8 mouse cellular contexts compared by ENCODE assay signal in genomic region chr1:43163084-43163466, GRCm38 (mm10). TPM values are rescaled to one million over a fixed set of nuclear protein-coding genes. Genes with fewer than 3 reads are reported as not detected.
A peak's percentile ranks its signal among the peaks of the same experiment; 100 is the strongest.
DNase-seq lines count a peak whose midpoint lies in the region; ATAC-seq and TF ChIP-seq lines count a peak whose summit lies in the region.

No protein-coding gene starts in this region.

- WGBS in kidney, embryonic 16.5 days: 0% methylated on average over 5 of the region's 6 CpGs
- WGBS in hindbrain, embryonic 11.5 days: 1% methylated on average over 6 of the region's 6 CpGs
- WGBS in midbrain, embryonic 11.5 days: 0% methylated on average over 6 of the region's 6 CpGs

- H3K4me1 ChIP-seq in kidney, embryonic 16.5 days (ENCODE audit: insufficient read depth, low read length): peaks cover 36% of the 10 kb centered on the region
- H3K4me1 ChIP-seq in cortical plate, adult 2 months (ENCODE audit: control insufficient read depth, insufficient read depth, low read length): peaks cover 6% of the 10 kb centered on the region
- no peaks in the 10 kb centered on the region for H3K4me1 ChIP-seq in hindbrain, embryonic 11.5 days (replicated peaks; ENCODE audit: control insufficient read depth, insufficient read depth, low read length)
- H3K4me1 ChIP-seq in midbrain, embryonic 11.5 days (ENCODE audit: control insufficient read depth, insufficient read depth, low read length): peaks cover 4% of the 10 kb centered on the region

- DNase-seq in kidney, postnatal 36 days: no peak
- no peak for DNase-seq in hindbrain, embryonic 11.5 days (ENCODE audit: low spot score)
- DNase-seq in midbrain, embryonic 11.5 days (ENCODE audit: low spot score, missing footprints): no peak
- no peak for DNase-seq in thymus, postnatal 4 days
- DNase-seq in layer of hippocampus, postnatal 14 days (ENCODE audit: low spot score in 2 of 2): no peak
- DNase-seq in right cerebral cortex, postnatal 36 days (ENCODE audit: low spot score in 2 of 2): no peak

- peak overlapping the region; percentile 94 for H3K9ac ChIP-seq in kidney, embryonic 16.5 days (replicated peaks; ENCODE audit: low read length)
- peak overlapping the region; percentile 77 for H3K9ac ChIP-seq in hindbrain, embryonic 11.5 days (ENCODE audit: low read depth, low read length)
- peak overlapping the region; percentile 62 for H3K9ac ChIP-seq in midbrain, embryonic 11.5 days (ENCODE audit: low read length)

- no peak for TF ChIP-seq POLR2A in cortical plate, adult 2 months (IDR thresholded peaks at IDR 0.05; ENCODE audit: extremely low read depth, insufficient read depth, low read length)

- H3K4me2 ChIP-seq in kidney, embryonic 16.5 days (replicated peaks; ENCODE audit: low read depth, low read length): peak overlapping the region; percentile 89
- peak overlapping the region; percentile 88 for H3K4me2 ChIP-seq in hindbrain, embryonic 11.5 days (replicated peaks; ENCODE audit: low read depth, low read length)
- peak overlapping the region; percentile 51 for H3K4me2 ChIP-seq in midbrain, embryonic 11.5 days

- H3K9me3 ChIP-seq in kidney, embryonic 16.5 days (ENCODE audit: low read length): 0 out of 2 replicates have a peak, but pooled peaks cover 4% of the 10 kb centered on the region
- H3K9me3 ChIP-seq in hindbrain, embryonic 11.5 days (ENCODE audit: control insufficient read depth, low read length): no peaks in the 10 kb centered on the region
- no peaks in the 10 kb centered on the region for H3K9me3 ChIP-seq in midbrain, embryonic 11.5 days (ENCODE audit: control insufficient read depth, low read length)

- ATAC-seq in kidney, embryonic 16.5 days (ENCODE audit: low FRiP score, low TSS enrichment): peak; percentile 46
- ATAC-seq in hindbrain, embryonic 11.5 days (ENCODE audit: low FRiP score): peak; percentile 28; the same call in 1 of the 2 replicates
- ATAC-seq in midbrain, embryonic 11.5 days (ENCODE audit: low FRiP score): peak; percentile 33

- H3K36me3 ChIP-seq in kidney, embryonic 16.5 days (ENCODE audit: insufficient read depth, low read length): no peaks in the 10 kb centered on the region; the same call in 1 of the 2 replicates
- no peaks in the 10 kb centered on the region for H3K36me3 ChIP-seq in hindbrain, embryonic 11.5 days (ENCODE audit: control insufficient read depth, insufficient read depth, low read length)
- H3K36me3 ChIP-seq in midbrain, embryonic 11.5 days (ENCODE audit: control insufficient read depth, insufficient read depth, low read length): no peaks in the 10 kb centered on the region

- peak overlapping the region; percentile 85 for H3K4me3 ChIP-seq in kidney, embryonic 16.5 days (ENCODE audit: low read length)
- H3K4me3 ChIP-seq in cortical plate, adult 2 months (ENCODE audit: insufficient read depth, low read length): peak overlapping the region; percentile 92
- peak overlapping the region; percentile 58 for H3K4me3 ChIP-seq in hindbrain, embryonic 11.5 days (ENCODE audit: low read depth, low read length)
- peak overlapping the region; percentile 47 for H3K4me3 ChIP-seq in midbrain, embryonic 11.5 days (ENCODE audit: low read depth, low read length)

- no peaks in the 10 kb centered on the region for H3K27me3 ChIP-seq in kidney, embryonic 16.5 days (ENCODE audit: insufficient read depth, low read length)
- H3K27me3 ChIP-seq in hindbrain, embryonic 11.5 days (ENCODE audit: control insufficient read depth, insufficient read depth, low read length): no peaks in the 10 kb centered on the region; the same call in 1 of the 2 replicates
- H3K27me3 ChIP-seq in midbrain, embryonic 11.5 days (ENCODE audit: control insufficient read depth, insufficient read depth, low read length): peaks cover 3% of the 10 kb centered on the region

- TF ChIP-seq CTCF in cortical plate, adult 2 months (IDR thresholded peaks at IDR 0.05; ENCODE audit: extremely low read depth, insufficient read depth, low read length): no peak

- peak overlapping the region; percentile 93 for H3K27ac ChIP-seq in kidney, embryonic 16.5 days (ENCODE audit: low read length)
- H3K27ac ChIP-seq in cortical plate, adult 2 months (ENCODE audit: insufficient read depth, low read length): peak overlapping the region; percentile 85
- no peak overlapping the region for H3K27ac ChIP-seq in hindbrain, embryonic 11.5 days (ENCODE audit: low read depth, low read length)
- H3K27ac ChIP-seq in midbrain, embryonic 11.5 days (ENCODE audit: low read depth, low read length): no peak overlapping the region

RNA-seq across cellular contexts. Expression of gene Fhl2, which starts 33.7 kb away (rescaled TPM):
- 101 and 104 TPM in 2 replicates for polyA plus RNA-seq in kidney, embryonic 16.5 days (2015; fragmentation: Nextera tagmentation; extraction: Ambion mirVana)
- 88.7 and 98.5 TPM in 2 replicates for polyA plus RNA-seq in cortical plate, adult 2 months (2012; rRNA removed)
- polyA plus RNA-seq in hindbrain, embryonic 11.5 days (2014; fragmentation: Nextera tagmentation; extraction: Ambion mirVana): 9.3 and 10.8 TPM in 2 replicates
- polyA plus RNA-seq in midbrain, embryonic 11.5 days (2014; fragmentation: Nextera tagmentation; extraction: Ambion mirVana): 6.5 and 8.2 TPM in 2 replicates
- 10 to 100 TPM; 43.5 to 46.4 TPM for total RNA-seq in layer of hippocampus, postnatal 14 days (2021)

Comparison
In these comparisons a context has a peak if more than half of its experiments do, and no peak if none do; other contexts are left out.
1. H3K27ac ChIP-seq: peak in kidney, embryonic 16.5 days (single experiment) and cortical plate, adult 2 months (single experiment); none in hindbrain, embryonic 11.5 days (single experiment) and midbrain, embryonic 11.5 days (single experiment).
2. Peak in every context shown above with its lines, with median percentiles within 50 percentile points of each other: ATAC-seq, H3K4me2 ChIP-seq, H3K4me3 ChIP-seq and H3K9ac ChIP-seq.